Mouse (Mus musculus) thymus, adult 2 months (tissue): ENCODE data around the gene Anks1b. TPM values are rescaled to one million over a fixed set of nuclear protein-coding genes. Genes with fewer than 3 reads are reported as not detected.

ENCODE experiments used
- DNase-seq: peaks from one replicate; pipeline ENCODE4 v3.0.0; 2021
- H3K27ac ChIP-seq: fragments of 200-500 bp; 2 replicates; pipeline ENCODE4 v1.5.1; 2012; ENCODE audit warnings: low read length, control low read depth; ENCODE audit not compliant: control insufficient read depth, insufficient read depth
- H3K27me3 ChIP-seq: fragments of 200-500 bp; 2 replicates; pipeline ENCODE4 v1.6.1; 2012; ENCODE audit warnings: mild to moderate bottlenecking, low read length, moderate library complexity, mixed read lengths; ENCODE audit not compliant: control insufficient read depth, insufficient read depth
- H3K36me3 ChIP-seq: fragments of 200-500 bp; 2 replicates; pipeline ENCODE4 v1.6.1; 2012; ENCODE audit warnings: mild to moderate bottlenecking, low read length, moderate library complexity; ENCODE audit not compliant: control insufficient read depth, insufficient read depth
- H3K4me1 ChIP-seq: fragments of 200-500 bp; replicated peaks from 2 replicates; pipeline ENCODE4 v1.6.1; 2012; ENCODE audit warnings: low read length; ENCODE audit not compliant: control insufficient read depth, insufficient read depth
- H3K4me3 ChIP-seq: fragments of 200-500 bp; 2 replicates; pipeline ENCODE4 v1.5.1; 2012; ENCODE audit warnings: mild to moderate bottlenecking, low read length, control low read depth, moderate library complexity; ENCODE audit not compliant: control insufficient read depth, insufficient read depth
- CTCF ChIP-seq: fragments of 200-500 bp; IDR thresholded peaks from 2 replicates; pipeline ENCODE4 v1.5.1; 2012; ENCODE audit warnings: mild to moderate bottlenecking, control low read depth, low read length, moderate library complexity, borderline replicate concordance; ENCODE audit not compliant: control insufficient read depth, poor library complexity, insufficient read depth; ENCODE audit errors: extremely low read depth
- POLR2A ChIP-seq: fragments of 200-500 bp; IDR thresholded peaks from 2 replicates; pipeline ENCODE4 v1.6.1; 2012; ENCODE audit warnings: mild to moderate bottlenecking, low read length, control low read depth, moderate library complexity; ENCODE audit not compliant: control insufficient read depth, poor library complexity, insufficient read depth; ENCODE audit errors: extremely low read depth
- WGBS: fragments of 180-500 bp; shearing (Covaris S2); methylation state at CpG from one replicate; pipeline ENCODE4 v1.1.7; 2018; 5-methylcytosine and 5-hydroxymethylcytosine counted together
- polyA plus RNA-seq: library from polyadenylated mRNA; depleted of rRNA; stranded (reverse); fragments of >200 nt; gene quantifications from 2 replicates; pipeline ENCODE4 v1.2.3, GENCODE M21; 2012

Anks1b gene
- polyA plus RNA-seq, 1 experiment: 0.24 TPM

DNA sequence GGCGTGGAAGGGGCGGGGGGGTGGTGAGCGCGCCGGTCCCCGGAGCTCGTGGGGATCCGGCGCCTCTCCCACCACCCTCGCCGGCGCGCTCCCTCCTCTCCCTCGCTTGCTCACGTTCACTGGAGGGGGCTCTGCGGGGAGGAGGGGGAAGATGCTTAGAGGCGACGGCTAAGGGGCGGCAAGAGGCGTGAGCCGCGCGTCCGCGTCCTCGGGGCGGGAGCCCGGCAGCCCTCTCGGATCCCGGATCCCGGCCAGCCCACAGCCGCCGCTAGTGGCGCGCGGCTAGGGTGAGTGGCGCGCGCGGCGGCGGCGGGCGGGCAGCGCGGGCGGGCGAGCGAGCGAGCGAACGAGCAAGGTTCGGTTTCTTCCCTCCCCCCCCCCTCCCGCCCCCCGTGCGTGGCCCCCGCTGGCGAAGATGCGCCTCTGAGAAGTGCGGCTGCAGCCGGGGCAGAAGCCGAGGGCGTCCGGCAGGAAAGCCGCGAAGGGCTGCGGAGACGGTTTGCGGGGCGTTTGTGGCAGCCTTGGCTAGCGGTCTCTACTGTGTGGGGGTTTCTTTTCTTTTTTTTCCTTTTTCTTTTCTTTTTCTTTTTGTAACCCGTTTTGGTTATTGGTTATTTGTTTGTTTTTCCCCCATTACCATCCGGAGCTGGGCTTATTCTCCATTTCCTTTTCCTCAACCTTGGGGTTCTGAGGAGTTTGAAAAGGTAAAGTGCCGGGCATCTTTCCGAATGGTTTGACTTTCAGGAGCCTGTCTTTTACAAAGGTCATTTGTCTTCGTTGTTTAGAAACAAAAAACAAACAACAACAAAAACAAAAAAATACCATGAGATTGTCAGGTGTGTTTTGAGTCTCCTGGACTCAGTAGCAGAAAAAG, 956.3 kb downstream of the Anks1b start:
- no peak for DNase-seq
- Histone ChIP-seq H3K27me3 (0 out of 2 replicates have a peak, but pooled peaks cover 2% of the 10 kb centered on the region), H3K36me3 (no peaks in the 10 kb centered on the region), H3K4me1 (no peaks in the 10 kb centered on the region), H3K4me3 (no peak overlapping the region), H3K27ac (no peak overlapping the region)
- TF ChIP-seq CTCF (no peak), POLR2A (no peak)
- 4% methylated on average over 58 of the region's 76 CpGs for WGBS

DNA sequence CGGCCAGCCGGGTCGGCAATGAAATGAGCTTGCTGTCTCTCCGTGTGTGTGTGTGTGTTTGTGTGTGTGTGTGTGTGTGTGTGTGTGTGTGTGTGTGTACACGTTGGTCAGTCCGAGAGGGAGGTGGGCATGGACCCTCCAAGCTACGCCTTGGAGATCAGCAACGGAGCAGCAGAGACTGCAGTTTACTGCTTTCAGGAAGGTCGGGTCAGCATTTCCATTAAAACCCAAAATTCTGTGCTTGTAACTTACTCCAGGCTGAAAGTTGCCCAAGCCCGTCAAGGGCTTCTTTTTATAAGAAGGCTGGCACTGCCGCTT, 956.9 kb downstream of the Anks1b start:
- TF ChIP-seq CTCF: no peak

GRCm38 (mm10) chr10:90830591-90831287, 957.4 kb downstream of the Anks1b start:
- Histone ChIP-seq H3K4me3 (no peak overlapping the region), H3K27ac (no peak overlapping the region), H3K4me1 (no peaks in the 10 kb centered on the region), H3K27me3 (0 out of 2 replicates have a peak, but pooled peaks cover 2% of the 10 kb centered on the region), H3K36me3 (no peaks in the 10 kb centered on the region)
- TF ChIP-seq POLR2A (no peak), CTCF (no peak)
- DNase-seq: no peak
- 11% methylated on average over 21 of the region's 21 CpGs for WGBS

More for the DNA sequence above, 956.9 kb downstream of the Anks1b start:
- H3K36me3 ChIP-seq: no peaks in the 10 kb centered on the region
- H3K27me3 ChIP-seq: 0 out of 2 replicates have a peak, but pooled peaks cover 2% of the 10 kb centered on the region
- no peak overlapping the region for H3K4me3 ChIP-seq
- 7% methylated on average over 11 of the region's 11 CpGs for WGBS
- no peaks in the 10 kb centered on the region for H3K4me1 ChIP-seq
- no peak overlapping the region for H3K27ac ChIP-seq
- no peak for DNase-seq

- DNase-seq: no peak
- H3K4me3 ChIP-seq: no peak overlapping the region
- H3K4me1 ChIP-seq: no peaks in the 10 kb centered on the region
- H3K27me3 ChIP-seq: 0 out of 2 replicates have a peak, but pooled peaks cover 2% of the 10 kb centered on the region
- H3K27ac ChIP-seq: no peak overlapping the region
- H3K36me3 ChIP-seq: no peaks in the 10 kb centered on the region
- TF ChIP-seq CTCF: no peak
- TF ChIP-seq POLR2A: no peak
- 28% methylated on average over 2 of the region's 2 CpGs for WGBS
These were observed 957.9 kb downstream of the Anks1b start for GRCm38 (mm10) chr10:90831288-90831626.

DNA sequence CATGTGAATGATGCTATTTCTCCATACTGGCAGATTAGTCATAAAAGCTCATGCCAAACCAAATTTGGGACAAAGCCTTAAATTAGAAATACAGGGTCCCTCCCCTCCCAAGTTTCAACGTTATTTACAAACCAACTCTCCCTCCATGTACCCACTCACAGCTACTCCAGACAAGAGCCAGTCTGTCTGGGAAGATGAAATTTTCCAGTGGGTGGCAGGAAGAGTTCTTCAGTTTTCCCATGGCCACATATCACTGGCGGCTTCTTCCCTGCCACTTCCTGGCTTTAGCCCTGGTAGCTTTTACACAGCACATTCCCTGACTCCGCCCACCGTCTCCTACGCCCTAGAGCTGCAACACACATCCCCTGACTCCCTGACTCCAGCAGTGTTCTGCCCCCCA, 961.0 kb downstream of the Anks1b start:
- H3K4me3 ChIP-seq: no peak overlapping the region
- H3K27ac ChIP-seq: no peak overlapping the region
- TF ChIP-seq POLR2A: no peak
- no peak for TF ChIP-seq CTCF
- H3K36me3 ChIP-seq: no peaks in the 10 kb centered on the region
- H3K27me3 ChIP-seq: 0 out of 2 replicates have a peak, but pooled peaks cover 2% of the 10 kb centered on the region
- DNase-seq: no peak
- H3K4me1 ChIP-seq: no peaks in the 10 kb centered on the region
- WGBS: 34% methylated on average over 5 of the region's 5 CpGs

DNA sequence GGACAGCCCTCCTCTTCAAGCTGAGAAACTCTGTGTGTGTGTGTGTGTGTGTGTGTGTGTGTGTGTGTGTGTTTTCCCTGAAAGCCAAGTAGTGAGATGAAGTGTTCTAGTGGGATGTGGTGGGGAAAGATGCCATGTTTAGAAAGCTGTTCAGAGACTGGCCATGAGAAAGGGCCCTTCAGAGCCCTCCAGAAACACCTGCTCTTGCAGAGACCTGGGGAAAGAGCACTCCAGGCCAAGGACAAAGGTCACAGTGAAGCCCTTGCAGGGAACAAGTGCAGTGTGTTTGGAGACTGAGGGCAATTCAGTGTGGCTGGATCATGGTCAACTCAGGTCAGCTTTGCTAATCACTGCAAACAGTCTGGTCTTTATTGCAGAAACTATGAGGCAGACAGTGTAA, 961.9 kb downstream of the Anks1b start:
- H3K27ac ChIP-seq: no peak overlapping the region
- no peaks in the 10 kb centered on the region for H3K4me1 ChIP-seq
- 0 out of 2 replicates have a peak, but pooled peaks cover under 1% of the 10 kb centered on the region for H3K27me3 ChIP-seq
- no peaks in the 10 kb centered on the region for H3K36me3 ChIP-seq
- no peak for DNase-seq
- no peak overlapping the region for H3K4me3 ChIP-seq
- TF ChIP-seq CTCF: no peak
- TF ChIP-seq POLR2A: no peak
